Mouse (Mus musculus): ENCODE results near the gene Apba3. TPM values are rescaled to one million over a fixed set of nuclear protein-coding genes. Genes with fewer than 3 reads are reported as not detected.
A peak's percentile ranks its signal among the peaks of the same experiment; 100 is the strongest.

The Apba3 gene
- polyA plus RNA-seq, 1 experiment: 207 TPM

DNA sequence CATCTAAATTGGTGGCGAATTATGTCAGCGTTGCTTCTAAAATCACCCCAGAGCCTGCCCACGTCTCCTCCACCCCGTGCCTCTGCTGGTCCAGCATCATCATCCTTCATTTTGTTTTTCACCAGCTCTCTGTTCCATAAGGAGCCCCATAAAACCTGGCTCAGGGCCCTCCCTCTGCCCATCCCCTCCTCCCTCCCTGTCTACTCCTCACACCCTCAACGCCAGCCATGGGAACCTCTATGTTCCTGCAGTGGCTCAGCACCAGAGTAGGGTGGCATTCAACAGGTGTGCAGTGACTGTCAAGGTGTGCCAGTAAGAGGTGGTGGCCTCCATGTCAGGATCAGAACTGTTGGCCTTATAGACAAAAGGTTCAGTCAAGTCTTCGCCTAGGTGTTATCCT, 28.4 kb downstream of the Apba3 start:
- no peaks in the 10 kb centered on the region for H3K27me3 ChIP-seq (ENCODE audit: control insufficient read depth, insufficient read depth, low read length)
- TF ChIP-seq POLR2A (IDR thresholded peaks at IDR 0.05; ENCODE audit: low read depth, low read length) (no peak), CTCF (IDR thresholded peaks at IDR 0.05; ENCODE audit: extremely low read depth, insufficient read length, insufficient replicate concordance, low read depth, low read length) (no peak)
- WGBS: 84% methylated on average over 6 of the region's 6 CpGs
- H3K27ac ChIP-seq (ENCODE audit: insufficient read depth, low read depth, low read length): no peak overlapping the region
- H3K4me3 ChIP-seq (ENCODE audit: low read depth, low read length): no peak overlapping the region
- H3K4me1 ChIP-seq (ENCODE audit: control insufficient read depth, insufficient read depth, insufficient read length, low read length): peaks cover 48% of the 10 kb centered on the region
- H3K36me3 ChIP-seq (ENCODE audit: control insufficient read depth, insufficient read depth, low read length): no peaks in the 10 kb centered on the region

DNA sequence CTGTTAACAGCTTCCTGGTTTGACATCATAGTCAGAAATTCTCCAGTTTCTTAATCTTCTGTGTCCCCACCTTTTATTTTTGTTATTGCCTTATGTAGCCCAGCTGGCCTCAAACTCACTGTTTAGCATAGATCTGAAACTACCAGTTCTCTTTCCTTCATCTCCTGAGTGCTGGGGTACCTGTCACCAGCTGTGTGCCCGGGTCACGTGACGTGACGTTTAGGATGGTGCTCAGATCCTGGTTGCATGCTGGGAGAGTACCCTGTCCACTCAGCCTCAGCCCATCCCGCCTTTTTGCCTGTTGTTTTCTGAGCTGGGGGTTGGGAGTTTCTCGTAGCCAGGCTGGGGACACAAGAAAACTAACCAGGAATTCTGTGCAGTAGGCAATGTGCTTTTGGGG, 30.5 kb downstream of the Apba3 start:
- Histone ChIP-seq H3K27ac (ENCODE audit: insufficient read depth, low read depth, low read length) (peak overlapping the region; percentile 91), H3K4me1 (ENCODE audit: control insufficient read depth, insufficient read depth, insufficient read length, low read length) (peaks cover 49% of the 10 kb centered on the region), H3K4me3 (ENCODE audit: low read depth, low read length) (no peak overlapping the region; the same call in 1 of the 2 replicates), H3K36me3 (ENCODE audit: control insufficient read depth, insufficient read depth, low read length) (no peaks in the 10 kb centered on the region), H3K27me3 (ENCODE audit: control insufficient read depth, insufficient read depth, low read length) (no peaks in the 10 kb centered on the region)
- 75% methylated on average over 6 of the region's 6 CpGs for WGBS
- no peak for TF ChIP-seq CTCF (IDR thresholded peaks at IDR 0.05; ENCODE audit: extremely low read depth, insufficient read length, insufficient replicate concordance, low read depth, low read length)
- no peak for TF ChIP-seq POLR2A (IDR thresholded peaks at IDR 0.05; ENCODE audit: low read depth, low read length)

- Histone ChIP-seq H3K36me3 (ENCODE audit: control insufficient read depth, insufficient read depth, low read length) (no peaks in the 10 kb centered on the region), H3K4me1 (ENCODE audit: control insufficient read depth, insufficient read depth, insufficient read length, low read length) (peaks cover 52% of the 10 kb centered on the region), H3K4me3 (ENCODE audit: low read depth, low read length) (peak overlapping the region; percentile 25), H3K27ac (ENCODE audit: insufficient read depth, low read depth, low read length) (peak overlapping the region; percentile 91), H3K27me3 (ENCODE audit: control insufficient read depth, insufficient read depth, low read length) (no peaks in the 10 kb centered on the region)
- no peak for TF ChIP-seq POLR2A (IDR thresholded peaks at IDR 0.05; ENCODE audit: low read depth, low read length)
- no peak for TF ChIP-seq CTCF (IDR thresholded peaks at IDR 0.05; ENCODE audit: extremely low read depth, insufficient read length, insufficient replicate concordance, low read depth, low read length)
- 58% methylated on average over 10 of the region's 10 CpGs for WGBS
Observed at GRCm38 (mm10) chr10:81297845-81298244, 31.1 kb downstream of the Apba3 start.

GRCm38 (mm10) chr10:81298369-81299100, 31.8 kb downstream of the Apba3 start:
- Histone ChIP-seq H3K36me3 (ENCODE audit: control insufficient read depth, insufficient read depth, low read length) (no peaks in the 10 kb centered on the region), H3K4me1 (ENCODE audit: control insufficient read depth, insufficient read depth, insufficient read length, low read length) (peaks cover 56% of the 10 kb centered on the region), H3K27me3 (ENCODE audit: control insufficient read depth, insufficient read depth, low read length) (no peaks in the 10 kb centered on the region), H3K4me3 (ENCODE audit: low read depth, low read length) (peak overlapping the region; percentile 10), H3K27ac (ENCODE audit: insufficient read depth, low read depth, low read length) (peak overlapping the region; percentile 91)
- TF ChIP-seq CTCF (IDR thresholded peaks at IDR 0.05; ENCODE audit: extremely low read depth, insufficient read length, insufficient replicate concordance, low read depth, low read length) (no peak), POLR2A (IDR thresholded peaks at IDR 0.05; ENCODE audit: low read depth, low read length) (no peak)
- WGBS: 81% methylated on average over 17 of the region's 17 CpGs

DNA sequence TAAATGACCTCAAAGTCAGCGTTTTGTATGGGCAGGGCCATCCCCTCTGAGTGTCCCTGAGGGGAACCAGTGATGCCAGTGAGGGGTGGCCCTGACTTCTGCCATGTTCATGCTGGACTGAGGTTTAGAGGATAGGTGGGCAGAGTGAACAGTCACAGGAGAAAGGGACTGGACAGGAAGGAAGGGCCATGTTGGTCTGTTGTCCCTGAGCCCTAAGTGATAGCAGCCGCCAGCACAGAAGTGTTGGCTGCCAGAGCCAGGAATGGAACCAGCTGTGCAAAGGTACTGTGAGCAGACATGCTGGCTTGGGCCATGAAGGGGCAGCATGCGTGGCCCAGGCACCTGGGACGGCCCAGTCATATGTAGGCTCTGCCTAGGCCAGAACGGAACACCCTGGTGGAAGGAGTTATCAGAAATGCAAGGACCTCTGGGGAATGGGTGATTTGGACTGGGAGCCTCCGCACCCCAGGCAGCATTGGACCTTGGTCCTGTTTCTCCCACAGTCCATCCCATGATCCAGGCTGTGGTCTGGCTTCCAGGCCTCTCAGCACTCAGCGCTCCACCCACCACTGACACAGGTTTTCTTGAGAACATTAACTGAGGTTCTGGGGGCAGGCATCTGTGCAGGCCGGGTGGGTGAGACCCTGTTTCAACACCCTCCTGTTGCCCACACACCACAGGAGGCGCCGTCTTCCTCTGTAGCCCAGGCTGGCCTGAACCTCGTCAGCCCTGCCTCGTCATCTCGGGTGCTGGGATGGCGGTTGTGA, 33.0 kb downstream of the Apba3 start:
- WGBS: 82% methylated on average over 14 of the region's 14 CpGs
- Histone ChIP-seq H3K36me3 (ENCODE audit: control insufficient read depth, insufficient read depth, low read length) (no peaks in the 10 kb centered on the region), H3K27ac (ENCODE audit: insufficient read depth, low read depth, low read length) (peak overlapping the region; percentile 64), H3K27me3 (ENCODE audit: control insufficient read depth, insufficient read depth, low read length) (no peaks in the 10 kb centered on the region), H3K4me1 (ENCODE audit: control insufficient read depth, insufficient read depth, insufficient read length, low read length) (peaks cover 48% of the 10 kb centered on the region), H3K4me3 (ENCODE audit: low read depth, low read length) (no peak overlapping the region)
- no peak for TF ChIP-seq CTCF (IDR thresholded peaks at IDR 0.05; ENCODE audit: extremely low read depth, insufficient read length, insufficient replicate concordance, low read depth, low read length)
- no peak for TF ChIP-seq POLR2A (IDR thresholded peaks at IDR 0.05; ENCODE audit: low read depth, low read length)

GRCm38 (mm10) chr10:81300352-81300907, 33.7 kb downstream of the Apba3 start:
- no peaks in the 10 kb centered on the region for H3K27me3 ChIP-seq (ENCODE audit: control insufficient read depth, insufficient read depth, low read length)
- 74% methylated on average over 9 of the region's 9 CpGs for WGBS
- H3K4me3 ChIP-seq (ENCODE audit: low read depth, low read length): no peak overlapping the region
- no peak for TF ChIP-seq POLR2A (IDR thresholded peaks at IDR 0.05; ENCODE audit: low read depth, low read length)
- no peak for TF ChIP-seq CTCF (IDR thresholded peaks at IDR 0.05; ENCODE audit: extremely low read depth, insufficient read length, insufficient replicate concordance, low read depth, low read length)
- H3K4me1 ChIP-seq (ENCODE audit: control insufficient read depth, insufficient read depth, insufficient read length, low read length): peaks cover 47% of the 10 kb centered on the region
- H3K27ac ChIP-seq (ENCODE audit: insufficient read depth, low read depth, low read length): no peak overlapping the region
- H3K36me3 ChIP-seq (ENCODE audit: control insufficient read depth, insufficient read depth, low read length): no peaks in the 10 kb centered on the region

- Histone ChIP-seq H3K27me3 (ENCODE audit: control insufficient read depth, insufficient read depth, low read length) (no peaks in the 10 kb centered on the region), H3K36me3 (ENCODE audit: control insufficient read depth, insufficient read depth, low read length) (peaks cover 4% of the 10 kb centered on the region), H3K4me3 (ENCODE audit: low read depth, low read length) (no peak overlapping the region), H3K4me1 (ENCODE audit: control insufficient read depth, insufficient read depth, insufficient read length, low read length) (peaks cover 46% of the 10 kb centered on the region), H3K27ac (ENCODE audit: insufficient read depth, low read depth, low read length) (no peak overlapping the region)
- TF ChIP-seq CTCF (IDR thresholded peaks at IDR 0.05; ENCODE audit: extremely low read depth, insufficient read length, insufficient replicate concordance, low read depth, low read length) (no peak), POLR2A (IDR thresholded peaks at IDR 0.05; ENCODE audit: low read depth, low read length) (no peak)
- WGBS: 79% methylated on average over 9 of the region's 9 CpGs
Observed at GRCm38 (mm10) chr10:81301321-81301720, 34.6 kb downstream of the Apba3 start.

All from small intestine, adult 2 months (tissue).